Mouse (Mus musculus) large intestine, adult 2 months (tissue): ENCODE measurements around the gene Hps1. TPM values are rescaled to one million over a fixed set of nuclear protein-coding genes. Genes with fewer than 3 reads are reported as not detected.

Experiments used
- DNase-seq: peaks from one replicate; pipeline ENCODE4 v3.0.0-alpha.2; 2012; ENCODE audit warnings: low read depth, low spot score
- WGBS: fragments of 180-500 bp; shearing (Covaris S2); methylation state at CpG from one replicate; pipeline ENCODE4 v1.1.7; 2018; 5-methylcytosine and 5-hydroxymethylcytosine counted together
- polyA plus RNA-seq: library from polyadenylated mRNA; depleted of rRNA; stranded (reverse); fragments of >200 nt; gene quantifications from 2 replicates; pipeline ENCODE4 v1.2.3, GENCODE M21; 2012; rRNA removed

Gene Hps1
- polyA plus RNA-seq, 1 experiment, result 17.8 TPM

GRCm38 (mm10) chr19:42725056-42725972 is 54.5 kb downstream of the Hps1 start:
- DNase-seq, result no peak
- 39% methylated on average over 16 of the region's 16 CpGs for WGBS

- 75% methylated on average over 6 of the region's 6 CpGs for WGBS
- DNase-seq, result no peak
These were observed 56.5 kb downstream of the Hps1 start for GRCm38 (mm10) chr19:42723302-42723701.

- 11% methylated on average over 2 of the region's 2 CpGs for WGBS
- no peak for DNase-seq
These were observed 57.3 kb downstream of the Hps1 start for GRCm38 (mm10) chr19:42722500-42722899.

- no peak for DNase-seq
- 45% methylated on average over 3 of the region's 3 CpGs for WGBS
These were observed 61.7 kb downstream of the Hps1 start for GRCm38 (mm10) chr19:42718101-42718500.

- 15% methylated on average over 5 of the region's 5 CpGs for WGBS
- no peak for DNase-seq
These were observed 62.1 kb downstream of the Hps1 start for GRCm38 (mm10) chr19:42717668-42718067.

- 82% methylated on average over 7 of the region's 7 CpGs for WGBS
- no peak for DNase-seq
These were observed 63.3 kb downstream of the Hps1 start for GRCm38 (mm10) chr19:42716507-42716906.

GRCm38 (mm10) chr19:42713770-42714169 is 66.0 kb downstream of the Hps1 start:
- no peak for DNase-seq
- WGBS, result 50% methylated on average over 9 of the region's 9 CpGs

Other genes starting within 250 kb of the Hps1 start
- gene Loxl4, start 167.2 kb downstream of the Hps1 start, polyA plus RNA-seq, result 1.2 and 2.2 TPM in 2 replicates
- gene Pyroxd2, start 27.2 kb downstream of the Hps1 start, polyA plus RNA-seq, result 15.2 and 26.6 TPM in 2 replicates